Mouse (Mus musculus) kidney, embryonic 16.5 days (tissue): ENCODE results near the gene Btbd9. TPM values are rescaled to one million over a fixed set of nuclear protein-coding genes. Genes with fewer than 3 reads are reported as not detected.

Experiments used
- ATAC-seq: fragments of 200-750 bp; cut with Nextera tagmentation; 2 replicates; pipeline ENCODE4 v1.8.0; 2017; ENCODE audit warnings: moderate TSS enrichment; ENCODE audit not compliant: low FRiP score, low TSS enrichment
- H3K27ac ChIP-seq: fragments of 300-500 bp; sonication (generic); 2 replicates; pipeline ENCODE4 v1.5.1; 2014; ENCODE audit warnings: low read length
- H3K27me3 ChIP-seq: fragments of 300-500 bp; sonication (generic); 2 replicates; pipeline ENCODE4 v1.6.1; 2014; ENCODE audit warnings: low read length, control low read depth, mixed read lengths; ENCODE audit not compliant: insufficient read depth
- H3K36me3 ChIP-seq: fragments of 300-500 bp; sonication (generic); 2 replicates; pipeline ENCODE4 v1.6.1; 2014; ENCODE audit warnings: low read length, control low read depth, mixed read lengths; ENCODE audit not compliant: insufficient read depth
- H3K4me1 ChIP-seq: fragments of 300-500 bp; sonication (generic); 2 replicates; pipeline ENCODE4 v1.6.1; 2014; ENCODE audit warnings: low read length, control low read depth, mixed read lengths; ENCODE audit not compliant: insufficient read depth
- H3K4me2 ChIP-seq: fragments of 300-500 bp; sonication (generic); replicated peaks from 2 replicates; pipeline ENCODE4 v1.6.1; 2014; ENCODE audit warnings: low read depth, low read length
- H3K4me3 ChIP-seq: fragments of 300-500 bp; sonication (generic); 2 replicates; pipeline ENCODE4 v1.5.1; 2014; ENCODE audit warnings: mild to moderate bottlenecking, low read length
- H3K9ac ChIP-seq: fragments of 300-500 bp; sonication (generic); replicated peaks from 2 replicates; pipeline ENCODE4 v1.6.1; 2014; ENCODE audit warnings: low read length
- H3K9me3 ChIP-seq: fragments of 300-500 bp; sonication (generic); 2 replicates; pipeline ENCODE4 v1.6.1; 2016; ENCODE audit warnings: low read length, control low read depth
- WGBS: fragments of 180-500 bp; shearing (Covaris S2); extraction: QIAGEN DNeasy Blood & Tissue Kit; methylation state at CpG from one replicate; pipeline ENCODE4 v1.1.7; 2014; 5-methylcytosine and 5-hydroxymethylcytosine counted together
- polyA plus RNA-seq: library from polyadenylated mRNA; unstranded; fragments of >200 nt; fragmentation: Nextera tagmentation; extraction: Ambion mirVana; gene quantifications from 2 replicates; pipeline ENCODE4 v1.2.1, GENCODE M21; 2015

The Btbd9 gene
- polyA plus RNA-seq, 1 experiment from 2014 or later: 58.3 TPM

- Histone ChIP-seq H3K9me3 (no peaks in the 10 kb centered on the region), H3K27ac (no peak overlapping the region), H3K4me3 (no peak overlapping the region), H3K9ac (no peak overlapping the region), H3K36me3 (no peaks in the 10 kb centered on the region), H3K4me2 (no peak overlapping the region), H3K4me1 (peaks cover 1% of the 10 kb centered on the region), H3K27me3 (no peaks in the 10 kb centered on the region)
- WGBS: 88% methylated on average over 7 of the region's 7 CpGs
- no peak for ATAC-seq
Observed at GRCm38 (mm10) chr17:30564971-30565370, 11.3 kb downstream of the Btbd9 start.

GRCm38 (mm10) chr17:30564407-30564806 is 11.9 kb downstream of the Btbd9 start:
- ATAC-seq: no peak

GRCm38 (mm10) chr17:30563484-30564075 is 12.7 kb downstream of the Btbd9 start:
- H3K4me1 ChIP-seq: no peaks in the 10 kb centered on the region
- 69% methylated on average over 6 of the region's 6 CpGs for WGBS
- H3K27me3 ChIP-seq: no peaks in the 10 kb centered on the region
- H3K9ac ChIP-seq: no peak overlapping the region
- no peak overlapping the region for H3K4me3 ChIP-seq
- no peak overlapping the region for H3K4me2 ChIP-seq
- no peak for ATAC-seq
- no peaks in the 10 kb centered on the region for H3K36me3 ChIP-seq
- no peak overlapping the region for H3K27ac ChIP-seq
- no peaks in the 10 kb centered on the region for H3K9me3 ChIP-seq

More at GRCm38 (mm10) chr17:30564407-30564806, 11.9 kb downstream of the Btbd9 start:
- Histone ChIP-seq H3K27me3 (no peaks in the 10 kb centered on the region), H3K9me3 (no peaks in the 10 kb centered on the region), H3K9ac (no peak overlapping the region), H3K4me1 (no peaks in the 10 kb centered on the region), H3K4me3 (no peak overlapping the region), H3K27ac (no peak overlapping the region), H3K36me3 (no peaks in the 10 kb centered on the region), H3K4me2 (no peak overlapping the region)
- 79% methylated on average over 3 of the region's 3 CpGs for WGBS

DNA sequence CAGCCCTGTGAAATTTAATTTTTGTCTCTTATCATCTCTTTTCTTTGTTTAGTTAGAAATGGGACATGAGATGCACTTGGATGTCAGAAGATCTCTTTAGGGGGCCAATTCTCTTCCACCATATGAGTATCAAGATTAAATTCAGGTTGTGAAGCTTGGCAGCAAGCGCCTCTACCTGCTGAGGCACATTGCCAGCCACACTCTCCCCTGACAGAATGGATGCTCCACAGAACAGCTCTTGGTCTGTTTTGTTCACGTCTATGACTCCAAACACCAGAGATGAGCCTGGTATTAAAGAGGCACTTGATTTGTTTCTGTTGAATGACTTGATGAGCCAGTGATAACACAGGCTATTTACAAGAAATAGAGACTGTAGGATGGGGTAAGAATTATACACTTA is 13.5 kb downstream of the Btbd9 start:
- WGBS: 88% methylated on average over 2 of the region's 2 CpGs
- no peak overlapping the region for H3K27ac ChIP-seq
- no peak for ATAC-seq
- no peaks in the 10 kb centered on the region for H3K9me3 ChIP-seq
- H3K4me3 ChIP-seq: no peak overlapping the region
- H3K4me1 ChIP-seq: no peaks in the 10 kb centered on the region
- H3K9ac ChIP-seq: no peak overlapping the region
- H3K36me3 ChIP-seq: no peaks in the 10 kb centered on the region
- H3K27me3 ChIP-seq: no peaks in the 10 kb centered on the region
- H3K4me2 ChIP-seq: no peak overlapping the region

GRCm38 (mm10) chr17:30559536-30559935 is 16.8 kb downstream of the Btbd9 start:
- H3K4me2 ChIP-seq: no peak overlapping the region
- no peak for ATAC-seq
- no peak overlapping the region for H3K9ac ChIP-seq
- H3K27ac ChIP-seq: no peak overlapping the region
- H3K27me3 ChIP-seq: no peaks in the 10 kb centered on the region
- no peaks in the 10 kb centered on the region for H3K36me3 ChIP-seq
- H3K4me1 ChIP-seq: no peaks in the 10 kb centered on the region
- no peak overlapping the region for H3K4me3 ChIP-seq
- no peaks in the 10 kb centered on the region for H3K9me3 ChIP-seq
- WGBS: 43% methylated on average over 3 of the region's 3 CpGs

- Histone ChIP-seq H3K27ac (no peak overlapping the region), H3K36me3 (no peaks in the 10 kb centered on the region), H3K4me2 (no peak overlapping the region), H3K27me3 (no peaks in the 10 kb centered on the region), H3K9ac (no peak overlapping the region), H3K9me3 (no peaks in the 10 kb centered on the region), H3K4me1 (no peaks in the 10 kb centered on the region), H3K4me3 (no peak overlapping the region)
- no peak for ATAC-seq
- 72% methylated on average over 2 of the region's 2 CpGs for WGBS
Observed at GRCm38 (mm10) chr17:30558623-30559022, 17.7 kb downstream of the Btbd9 start.

- Histone ChIP-seq H3K4me1 (no peaks in the 10 kb centered on the region), H3K4me2 (no peak overlapping the region), H3K36me3 (no peaks in the 10 kb centered on the region), H3K9me3 (no peaks in the 10 kb centered on the region), H3K27me3 (no peaks in the 10 kb centered on the region), H3K4me3 (no peak overlapping the region), H3K27ac (no peak overlapping the region), H3K9ac (no peak overlapping the region)
- ATAC-seq: no peak
- WGBS: 92% methylated on average over 3 of the region's 3 CpGs
Observed at GRCm38 (mm10) chr17:30556512-30556911, 19.8 kb downstream of the Btbd9 start.

GRCm38 (mm10) chr17:30553027-30553937 is 23.0 kb downstream of the Btbd9 start:
- Histone ChIP-seq H3K27ac (no peak overlapping the region), H3K9me3 (no peaks in the 10 kb centered on the region), H3K4me1 (peaks cover 15% of the 10 kb centered on the region; the same call in 1 of the 2 replicates), H3K4me3 (no peak overlapping the region), H3K4me2 (no peak overlapping the region), H3K9ac (no peak overlapping the region), H3K36me3 (no peaks in the 10 kb centered on the region), H3K27me3 (no peaks in the 10 kb centered on the region)
- no peak for ATAC-seq
- 84% methylated on average over 4 of the region's 4 CpGs for WGBS

GRCm38 (mm10) chr17:30550774-30551107 is 25.5 kb downstream of the Btbd9 start:
- no peaks in the 10 kb centered on the region for H3K9me3 ChIP-seq
- no peaks in the 10 kb centered on the region for H3K36me3 ChIP-seq
- 35% methylated on average over 1 of the region's 1 CpGs for whole genome bisulfite sequencing
- peaks cover 15% of the 10 kb centered on the region; the same call in 1 of the 2 replicates for H3K4me1 ChIP-seq
- H3K27ac ChIP-seq: no peak overlapping the region
- ATAC-seq: no peak
- no peak overlapping the region for H3K9ac ChIP-seq
- H3K27me3 ChIP-seq: no peaks in the 10 kb centered on the region
- H3K4me3 ChIP-seq: no peak overlapping the region
- H3K4me2 ChIP-seq: no peak overlapping the region
